Mouse (Mus musculus): ENCODE results near the gene Slc5a12.

Slc5a12 gene

GRCm38 (mm10) chr2:110596932-110597331 lies at the start of gene Slc5a12:
Gene Slc5a12 (plus strand): TSS chr2:110597298.
- no peak for DNase-seq (ENCODE audit: low spot score in 2 of 2)

- no peak for DNase-seq (ENCODE audit: low spot score in 2 of 2)
These were observed 41.0 kb upstream of the Slc5a12 start for GRCm38 (mm10) chr2:110556098-110556497.

- no peak for DNase-seq (ENCODE audit: low spot score in 2 of 2)
These were observed 34.5 kb upstream of the Slc5a12 start for GRCm38 (mm10) chr2:110562621-110563020.

- DNase-seq (ENCODE audit: low spot score in 2 of 2), result peak; percentile 67 to 74
These were observed 32.1 kb upstream of the Slc5a12 start for GRCm38 (mm10) chr2:110564673-110565627.

- DNase-seq (ENCODE audit: low spot score in 2 of 2), result no peak
These were observed 10.4 kb upstream of the Slc5a12 start for GRCm38 (mm10) chr2:110586692-110587091.

- no peak for DNase-seq (ENCODE audit: low spot score in 2 of 2)
These were observed 7.1 kb upstream of the Slc5a12 start for GRCm38 (mm10) chr2:110590007-110590406.

GRCm38 (mm10) chr2:110592276-110592675 lies 4.8 kb upstream of the Slc5a12 start:
- DNase-seq (ENCODE audit: low spot score in 2 of 2), result no peak

- DNase-seq (ENCODE audit: low spot score in 2 of 2), result no peak
These were observed 47.3 kb downstream of the Slc5a12 start for GRCm38 (mm10) chr2:110644358-110644757.

- no peak for DNase-seq (ENCODE audit: low spot score in 2 of 2)
These were observed 47.7 kb downstream of the Slc5a12 start for GRCm38 (mm10) chr2:110644846-110645245.

- DNase-seq (ENCODE audit: low spot score in 2 of 2), result peak in 1 of 2 experiments; percentile 12
These were observed 66.2 kb downstream of the Slc5a12 start for GRCm38 (mm10) chr2:110663329-110663728.

- DNase-seq (ENCODE audit: low spot score in 2 of 2), result peak in 1 of 2 experiments; percentile 14
These were observed 74.0 kb downstream of the Slc5a12 start for GRCm38 (mm10) chr2:110671071-110671624.

All from right cerebral cortex, adult 2 months (tissue).